Mouse (Mus musculus): Measurements from ENCODE around the gene Gdf15. TPM values are rescaled to one million over a fixed set of nuclear protein-coding genes. Genes with fewer than 3 reads are reported as not detected.

Gene Gdf15
- total and polyA plus RNA-seq, 2 experiments = 5.8 to 27.7 TPM

GRCm38 (mm10) chr8:70648164-70648442, 15.8 kb upstream of the Gdf15 start:
- no peak for TF ChIP-seq POLR2A (IDR thresholded peaks at IDR 0.05; ENCODE audit: extremely low read depth, insufficient read depth, low read length)
- no peak for TF ChIP-seq CTCF (IDR thresholded peaks at IDR 0.05; ENCODE audit: low read depth, low read length)
- peak; percentile 99 for DNase-seq (ENCODE audit: extremely low read depth, low read depth, low spot score)
- H3K27me3 ChIP-seq (ENCODE audit: control insufficient read depth, insufficient read depth, low read length) = no peaks in the 10 kb centered on the region
- H3K9ac ChIP-seq (ENCODE audit: low read depth, low read length) = no peak overlapping the region; the same call in 1 of the 2 replicates
- WGBS = 20% methylated on average over 1 of the region's 1 CpGs
- no peak overlapping the region for H3K4me3 ChIP-seq (ENCODE audit: insufficient read depth, low read depth, low read length)
- H3K36me3 ChIP-seq (ENCODE audit: control insufficient read depth, insufficient read depth, low read length) = peaks cover 20% of the 10 kb centered on the region
- peaks cover 8% of the 10 kb centered on the region; the same call in 1 of the 2 replicates for H3K79me2 ChIP-seq (ENCODE audit: control insufficient read depth, insufficient read depth, low read length)
- peaks cover 46% of the 10 kb centered on the region for H3K4me1 ChIP-seq (ENCODE audit: control insufficient read depth, insufficient read depth, low read length)
- H3K27ac ChIP-seq (replicated peaks; ENCODE audit: insufficient read depth, low read depth, low read length) = peak overlapping the region; percentile 92

DNA sequence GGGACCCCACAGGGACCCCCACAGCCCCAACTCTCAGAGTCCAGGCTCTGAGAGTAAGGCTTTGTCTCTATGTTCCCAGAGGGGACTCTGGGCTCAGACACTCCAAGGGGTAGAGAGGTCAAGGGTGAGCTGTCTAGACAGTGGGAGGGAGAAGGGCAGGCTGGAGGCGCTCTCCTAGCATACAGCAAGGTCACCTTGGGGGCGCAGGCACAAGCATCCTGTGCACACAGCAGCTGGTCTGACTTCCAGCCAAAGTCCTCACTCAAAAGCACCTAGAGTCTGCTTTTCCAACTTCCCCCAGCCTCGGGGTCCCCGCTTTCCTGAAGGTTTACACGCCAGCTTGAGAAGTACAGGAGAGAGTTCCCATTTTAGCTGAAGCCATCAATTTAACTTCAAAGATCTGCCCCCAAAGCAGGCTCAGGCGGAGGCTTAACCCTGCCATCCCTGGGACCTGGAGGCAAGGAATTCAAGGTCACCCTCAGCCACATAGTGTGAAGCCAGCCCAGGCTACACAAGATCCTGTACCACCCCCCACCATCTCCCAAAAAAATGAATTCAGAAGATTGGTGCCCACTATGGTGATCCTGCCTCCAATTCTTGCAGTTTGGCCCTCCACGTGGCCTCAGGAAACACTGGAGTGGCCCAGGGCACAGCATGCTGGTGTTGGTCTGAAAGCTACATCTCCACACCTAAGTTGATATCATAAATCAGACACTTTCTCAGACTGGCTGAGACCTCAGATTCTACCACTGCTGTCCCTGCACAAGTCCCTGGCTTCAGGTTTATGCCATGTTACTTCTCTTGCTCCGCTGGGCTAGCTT, 15.3 kb upstream of the Gdf15 start:
- Histone ChIP-seq H3K79me2 (ENCODE audit: control insufficient read depth, insufficient read depth, low read length) (peaks cover 6% of the 10 kb centered on the region; the same call in 1 of the 2 replicates), H3K36me3 (ENCODE audit: control insufficient read depth, insufficient read depth, low read length) (peaks cover 20% of the 10 kb centered on the region), H3K9ac (ENCODE audit: low read depth, low read length) (peak overlapping the region; percentile 42), H3K4me1 (ENCODE audit: control insufficient read depth, insufficient read depth, low read length) (peaks cover 41% of the 10 kb centered on the region), H3K27ac (replicated peaks; ENCODE audit: insufficient read depth, low read depth, low read length) (peak overlapping the region; percentile 92), H3K27me3 (ENCODE audit: control insufficient read depth, insufficient read depth, low read length) (no peaks in the 10 kb centered on the region), H3K4me3 (ENCODE audit: insufficient read depth, low read depth, low read length) (no peak overlapping the region)
- TF ChIP-seq POLR2A (IDR thresholded peaks at IDR 0.05; ENCODE audit: extremely low read depth, insufficient read depth, low read length) (0 out of 2 replicates have a peak, but pooled peaks have one; percentile 13), CTCF (IDR thresholded peaks at IDR 0.05; ENCODE audit: low read depth, low read length) (no peak)
- WGBS = 23% methylated on average over 8 of the region's 8 CpGs
- peak; percentile 50 for DNase-seq (ENCODE audit: extremely low read depth, low read depth, low spot score)

- Histone ChIP-seq H3K9ac (ENCODE audit: low read depth, low read length) (0 out of 2 replicates have a peak overlapping the region, but pooled peaks have one; percentile 19), H3K36me3 (ENCODE audit: control insufficient read depth, insufficient read depth, low read length) (peaks cover 13% of the 10 kb centered on the region; the same call in 1 of the 2 replicates), H3K4me1 (ENCODE audit: control insufficient read depth, insufficient read depth, low read length) (peaks cover 41% of the 10 kb centered on the region), H3K27me3 (ENCODE audit: control insufficient read depth, insufficient read depth, low read length) (no peaks in the 10 kb centered on the region), H3K27ac (replicated peaks; ENCODE audit: insufficient read depth, low read depth, low read length) (peak overlapping the region; percentile 92), H3K79me2 (ENCODE audit: control insufficient read depth, insufficient read depth, low read length) (no peaks in the 10 kb centered on the region), H3K4me3 (ENCODE audit: insufficient read depth, low read depth, low read length) (no peak overlapping the region)
- no peak for TF ChIP-seq CTCF (IDR thresholded peaks at IDR 0.05; ENCODE audit: low read depth, low read length)
- TF ChIP-seq POLR2A (IDR thresholded peaks at IDR 0.05; ENCODE audit: extremely low read depth, insufficient read depth, low read length) = no peak
- DNase-seq (ENCODE audit: extremely low read depth, low read depth, low spot score) = peak; percentile 93
Measured at GRCm38 (mm10) chr8:70646775-70647174, 14.5 kb upstream of the Gdf15 start.

DNA sequence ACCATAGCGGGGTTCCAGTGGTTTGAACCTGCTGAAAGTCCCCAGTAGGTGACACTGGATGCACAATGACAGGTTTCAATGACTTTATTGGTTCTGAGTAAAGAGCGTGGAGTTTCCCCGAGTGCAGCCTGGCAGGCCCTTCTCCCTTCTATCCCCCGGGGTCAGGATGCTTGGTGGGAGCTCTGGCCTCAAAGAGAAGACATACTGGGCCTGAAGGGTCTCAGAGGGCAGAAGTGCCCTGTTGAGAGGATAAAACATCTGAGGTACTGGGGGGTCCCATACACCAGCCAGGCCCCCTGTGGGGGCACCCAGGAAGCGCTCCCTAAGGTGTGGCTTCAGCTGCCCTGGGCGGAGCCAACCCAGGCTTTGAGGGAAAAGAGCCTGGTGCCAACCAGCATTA, 14.1 kb upstream of the Gdf15 start:
- Histone ChIP-seq H3K4me1 (ENCODE audit: control insufficient read depth, insufficient read depth, low read length) (peaks cover 41% of the 10 kb centered on the region), H3K36me3 (ENCODE audit: control insufficient read depth, insufficient read depth, low read length) (peaks cover 11% of the 10 kb centered on the region; the same call in 1 of the 2 replicates), H3K79me2 (ENCODE audit: control insufficient read depth, insufficient read depth, low read length) (no peaks in the 10 kb centered on the region), H3K27ac (replicated peaks; ENCODE audit: insufficient read depth, low read depth, low read length) (peak overlapping the region; percentile 92), H3K4me3 (ENCODE audit: insufficient read depth, low read depth, low read length) (no peak overlapping the region), H3K9ac (ENCODE audit: low read depth, low read length) (peak overlapping the region; percentile 19; the same call in 1 of the 2 replicates), H3K27me3 (ENCODE audit: control insufficient read depth, insufficient read depth, low read length) (no peaks in the 10 kb centered on the region)
- 49% methylated on average over 6 of the region's 6 CpGs for WGBS
- no peak for DNase-seq (ENCODE audit: extremely low read depth, low read depth, low spot score)
- TF ChIP-seq POLR2A (IDR thresholded peaks at IDR 0.05; ENCODE audit: extremely low read depth, insufficient read depth, low read length) = no peak
- no peak for TF ChIP-seq CTCF (IDR thresholded peaks at IDR 0.05; ENCODE audit: low read depth, low read length)

DNA sequence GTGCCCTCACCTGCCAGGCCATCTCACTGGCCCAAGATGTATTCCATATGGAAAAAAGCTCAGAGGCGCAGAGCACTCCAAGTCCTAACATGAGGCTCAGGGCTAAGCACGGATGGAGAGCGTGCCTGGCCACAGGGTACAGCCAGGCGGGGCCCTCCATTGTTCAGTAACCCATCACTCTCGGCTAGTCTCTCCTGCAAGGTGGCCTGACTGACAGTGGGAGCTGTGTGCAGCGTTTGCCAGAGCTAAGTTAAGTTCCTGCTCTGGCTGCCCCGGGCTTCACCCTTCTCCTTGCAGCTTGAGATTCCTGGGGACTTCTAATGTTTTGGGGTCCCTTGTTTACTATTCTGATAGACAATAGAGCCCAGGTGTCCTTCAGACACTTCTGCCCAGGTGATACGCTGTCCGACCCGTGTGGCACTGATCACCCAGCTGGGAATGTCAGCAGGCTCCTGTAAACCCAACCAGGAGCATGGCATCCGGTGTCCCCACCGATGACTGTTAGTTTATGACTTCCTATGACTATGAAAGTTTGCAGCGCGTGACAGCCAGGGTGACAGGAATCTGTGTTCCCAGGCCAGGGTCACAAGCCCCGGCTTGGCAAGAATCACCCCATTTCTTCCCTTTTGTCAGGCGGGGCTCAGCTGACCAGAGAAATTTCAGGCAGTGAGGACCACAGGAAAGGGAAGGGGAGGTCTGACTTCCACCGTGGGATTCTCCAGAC, 13.4 kb upstream of the Gdf15 start:
- no peak overlapping the region for H3K4me3 ChIP-seq (ENCODE audit: insufficient read depth, low read depth, low read length)
- peak overlapping the region; percentile 14 for H3K9ac ChIP-seq (ENCODE audit: low read depth, low read length)
- peak; percentile 70 for DNase-seq (ENCODE audit: extremely low read depth, low read depth, low spot score)
- TF ChIP-seq POLR2A (IDR thresholded peaks at IDR 0.05; ENCODE audit: extremely low read depth, insufficient read depth, low read length) (no peak), CTCF (IDR thresholded peaks at IDR 0.05; ENCODE audit: low read depth, low read length) (no peak)
- 42% methylated on average over 17 of the region's 17 CpGs for WGBS
- no peaks in the 10 kb centered on the region for H3K27me3 ChIP-seq (ENCODE audit: control insufficient read depth, insufficient read depth, low read length)
- no peaks in the 10 kb centered on the region for H3K79me2 ChIP-seq (ENCODE audit: control insufficient read depth, insufficient read depth, low read length)
- peaks cover 41% of the 10 kb centered on the region for H3K4me1 ChIP-seq (ENCODE audit: control insufficient read depth, insufficient read depth, low read length)
- peaks cover 8% of the 10 kb centered on the region; the same call in 1 of the 2 replicates for H3K36me3 ChIP-seq (ENCODE audit: control insufficient read depth, insufficient read depth, low read length)
- H3K27ac ChIP-seq (replicated peaks; ENCODE audit: insufficient read depth, low read depth, low read length) = peak overlapping the region; percentile 92

Measured in liver, adult 2 months (tissue).